Mouse (Mus musculus) left cerebral cortex, postnatal 36 days (tissue): Measurements from ENCODE around the gene Col11a2. TPM values are rescaled to one million over a fixed set of nuclear protein-coding genes. Genes with fewer than 3 reads are reported as not detected.

Experiments used
- microRNA-seq: library from miRNA; unstranded; fragments of <30 nt; microRNA quantifications from one replicate; pipeline ENCODE4 v1.2.0, GENCODE M21; 2022
- total RNA-seq, 2 experiments: library from RNA; stranded (reverse); gene quantifications; 2 replicates each; pipeline ENCODE4 v1.2.3; 2021

Gene Col11a2
- total RNA-seq, 2 experiments from 2014 or later: 15.1 to 16.3 TPM

Small RNA genes lying within 50 kb of the gene (microRNA-seq; reads per million reads assigned to microRNA genes)
- not detected for gene Mir219a-1
- not detected for gene Mir219c

Other genes with a start within 250 kb of the Col11a2 start
- 10 to 100 TPM; 27.0 to 44.8 TPM for gene Kank3, start 228.9 kb upstream of the Col11a2 start, total RNA-seq
- gene Rps28, start 214.9 kb upstream of the Col11a2 start, total RNA-seq: 100 to 1,000 TPM; 651 to 708 TPM
- 100 to 1,000 TPM; 212 to 213 TPM for gene Ndufa7, start 214.9 kb upstream of the Col11a2 start, total RNA-seq
- 10 to 100 TPM; 24.8 to 27.5 TPM for gene Cd320, start 196.3 kb upstream of the Col11a2 start, total RNA-seq
- gene Gm7029, start 165.6 kb upstream of the Col11a2 start, total RNA-seq: not detected
- 1 to 10 TPM; 2.4 to 3.1 TPM for gene Kifc1, start 148.8 kb upstream of the Col11a2 start, total RNA-seq
- under 1 TPM; 0.70 to 0.96 TPM for gene Platr17, start 134.3 kb upstream of the Col11a2 start, total RNA-seq
- 10 to 100 TPM; 29.9 to 32.9 TPM for gene Daxx, start 130.0 kb upstream of the Col11a2 start, total RNA-seq
- 10 to 100 TPM; 35.0 to 38.3 TPM for gene Tapbp, start 123.5 kb upstream of the Col11a2 start, total RNA-seq
- 10 to 100 TPM; 29.4 to 40.1 TPM for gene Zbtb22, start 123.5 kb upstream of the Col11a2 start, total RNA-seq
- gene Rgl2, start 109.9 kb upstream of the Col11a2 start, total RNA-seq: 10 to 100 TPM; 46.9 to 71.0 TPM
- 10 to 100 TPM; 96.1 to 98.3 TPM for gene Pfdn6, start 99.1 kb upstream of the Col11a2 start, total RNA-seq
- 10 to 100 TPM; 12.6 to 15.0 TPM for gene Wdr46, start 98.8 kb upstream of the Col11a2 start, total RNA-seq
- 1 to 10 TPM; 5.5 to 6.7 TPM for gene B3galt4, start 87.9 kb upstream of the Col11a2 start, total RNA-seq
- gene Vps52, start 83.6 kb upstream of the Col11a2 start, total RNA-seq: 10 to 100 TPM; 84.5 to 87.0 TPM
- gene Rps18, start 83.4 kb upstream of the Col11a2 start, total RNA-seq: 100 to 1,000 TPM; 291 to 302 TPM
- 10 to 100 TPM; 17.2 to 19.3 TPM for gene H2-K1, start 39.1 kb upstream of the Col11a2 start, total RNA-seq
- gene Ring1, start 14.8 kb upstream of the Col11a2 start, total RNA-seq: 10 to 100 TPM; 33.5 to 35.9 TPM
- 10 to 100 TPM; 35.7 to 36.6 TPM for gene H2-Ke6, start 11.4 kb upstream of the Col11a2 start, total RNA-seq
- 100 to 1,000 TPM; 101 to 105 TPM for gene Slc39a7, start 7.8 kb upstream of the Col11a2 start, total RNA-seq
- 10 to 100 TPM; 81.9 to 87.8 TPM for gene Rxrb, start 7.6 kb upstream of the Col11a2 start, total RNA-seq
- under 1 TPM in 1 of 2 experiments, not detected in 1; 0.79 TPM for gene H2-Oa, start 52.9 kb downstream of the Col11a2 start, total RNA-seq
- 10 to 100 TPM; 26.1 to 28.5 TPM for gene H2-DMa, start 80.1 kb downstream of the Col11a2 start, total RNA-seq
- 100 to 1,000 TPM; 183 to 189 TPM for gene Brd2, start 83.2 kb downstream of the Col11a2 start, total RNA-seq
- under 1 TPM; 0.59 to 0.93 TPM for gene H2-DMb2, start 103.9 kb downstream of the Col11a2 start, total RNA-seq
- gene H2-DMb1, start 113.6 kb downstream of the Col11a2 start, total RNA-seq: 1 to 10 TPM in 1 of 2 experiments, under 1 TPM in 1; 0.94 to 1.1 TPM
- 1 to 10 TPM; 1.9 to 2.0 TPM for gene Tap1, start 148.1 kb downstream of the Col11a2 start, total RNA-seq
- gene Psmb9, start 148.3 kb downstream of the Col11a2 start, total RNA-seq: 1 to 10 TPM in 1 of 2 experiments, under 1 TPM in 1; 0.77 to 1.1 TPM
- 1 to 10 TPM; 2.1 to 3.4 TPM for gene Psmb8, start 158.3 kb downstream of the Col11a2 start, total RNA-seq
- 1 to 10 TPM; 6.6 to 7.7 TPM for gene Tap2, start 164.1 kb downstream of the Col11a2 start, total RNA-seq
- not detected for gene H2-Ob, start 199.5 kb downstream of the Col11a2 start, total RNA-seq
- 1 to 10 TPM; 1.9 to 2.5 TPM for gene H2-Ab1, start 218.3 kb downstream of the Col11a2 start, total RNA-seq
- 1 to 10 TPM; 2.6 to 3.4 TPM for gene H2-Aa, start 248.4 kb downstream of the Col11a2 start, total RNA-seq